Mouse (Mus musculus): ENCODE measurements around the gene Dedd2.

DNA sequence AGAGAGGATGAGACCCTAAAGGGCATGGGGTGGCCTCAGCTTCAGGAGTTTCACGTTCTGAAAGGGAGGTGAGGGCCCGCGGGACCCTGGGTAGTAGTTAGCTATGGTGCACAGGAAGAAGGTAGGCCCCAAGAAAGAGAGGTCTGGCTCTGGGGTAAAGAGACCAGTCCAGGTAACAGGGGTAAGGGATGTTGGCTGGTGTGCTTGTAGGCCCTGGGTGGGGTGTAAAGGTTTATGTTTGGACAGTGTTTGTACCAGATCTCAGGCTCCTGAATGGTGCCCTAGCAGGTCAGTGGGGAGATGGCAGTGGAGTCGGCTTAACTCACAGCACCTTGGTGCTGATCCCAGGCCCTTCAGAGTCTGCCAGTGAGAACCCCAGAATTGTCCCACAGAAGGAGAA is 48.6 kb upstream of the Dedd2 start:
- TF ChIP-seq POLR2A (IDR thresholded peaks at IDR 0.05; ENCODE audit: low read depth, low read length) (no peak), CTCF (IDR thresholded peaks at IDR 0.05; ENCODE audit: borderline replicate concordance, insufficient read depth, low read length) (no peak)

Data from embryonic fibroblast, embryonic 13.5 days (primary cell).